Mouse (Mus musculus) adrenal gland, postnatal 4 days (tissue): ENCODE measurements around the gene Ndufb10. TPM values are rescaled to one million over a fixed set of nuclear protein-coding genes. Genes with fewer than 3 reads are reported as not detected.
"Not testable (repeated sequence)": the region's sequence is repeated elsewhere in the genome, so short reads cannot be mapped to it uniquely, and the experiment has no call there.

Experiments used
- DNase-seq, 2 experiments: peaks; one replicate each; pipeline ENCODE4 v3.0.0; 2021 to 2022; ENCODE audit warnings: low spot score in 2 of 2, mixed read lengths in 2 of 2
- total RNA-seq, 2 experiments: library from RNA; stranded (reverse); gene quantifications; 2 replicates each; pipeline ENCODE4 v1.2.3; 2021

Ndufb10 gene
- total RNA-seq, 2 experiments from 2014 or later, result 210 to 213 TPM

- no peak for DNase-seq
Observed at GRCm38 (mm10) chr17:24735446-24735845, 11.2 kb upstream of the Ndufb10 start.

- DNase-seq, result no peak
Observed at GRCm38 (mm10) chr17:24734513-24734912, 10.2 kb upstream of the Ndufb10 start.

- DNase-seq, result no peak
Observed at GRCm38 (mm10) chr17:24733434-24734050, 9.3 kb upstream of the Ndufb10 start.

- DNase-seq, result no peak
Observed at GRCm38 (mm10) chr17:24732233-24732935, 8.1 kb upstream of the Ndufb10 start.

- no peak for DNase-seq
Observed at GRCm38 (mm10) chr17:24730787-24731186, 6.5 kb upstream of the Ndufb10 start.

- DNase-seq, result no peak
Observed at GRCm38 (mm10) chr17:24729067-24729466, 4.8 kb upstream of the Ndufb10 start.

GRCm38 (mm10) chr17:24728184-24728583 lies 3.9 kb upstream of the Ndufb10 start:
- no peak for DNase-seq

GRCm38 (mm10) chr17:24727618-24728017 lies 3.3 kb upstream of the Ndufb10 start, which contains the start of gene Rpl3l:
Gene Rpl3l, plus strand, starts transcription at chr17:24727820.
- DNase-seq, result no peak

GRCm38 (mm10) chr17:24725637-24726390 lies 1.5 kb upstream of the Ndufb10 start:
- DNase-seq, result no peak

- DNase-seq, result no peak
Observed at GRCm38 (mm10) chr17:24723881-24724180, 447 bp downstream of the Ndufb10 start.

- DNase-seq, result no peak
Observed at GRCm38 (mm10) chr17:24723122-24723880, 977 bp downstream of the Ndufb10 start.

GRCm38 (mm10) chr17:24722220-24722924 lies 1.9 kb downstream of the Ndufb10 start:
- no peak for DNase-seq

- not testable (repeated sequence) for DNase-seq
Observed at GRCm38 (mm10) chr17:24721383-24721955, 2.8 kb downstream of the Ndufb10 start.

GRCm38 (mm10) chr17:24720616-24721015 lies 3.7 kb downstream of the Ndufb10 start:
- DNase-seq, result not testable (repeated sequence)

GRCm38 (mm10) chr17:24719494-24720222 lies 4.6 kb downstream of the Ndufb10 start:
- DNase-seq, result peak; percentile 85 to 88

GRCm38 (mm10) chr17:24718938-24719337 lies 5.3 kb downstream of the Ndufb10 start:
- not testable (repeated sequence) for DNase-seq

GRCm38 (mm10) chr17:24717943-24718342 lies 6.3 kb downstream of the Ndufb10 start, which contains the start of the genes Rnf151 and Rps2:
Gene Rnf151, minus strand, starts transcription at chr17:24718063.
Gene Rps2, plus strand, starts transcription at chr17:24718116.
- no peak for DNase-seq

- no peak for DNase-seq
Observed at GRCm38 (mm10) chr17:24716166-24716682, 8.1 kb downstream of the Ndufb10 start.

GRCm38 (mm10) chr17:24715556-24715955 lies 8.7 kb downstream of the Ndufb10 start:
- DNase-seq, result no peak
